Mouse (Mus musculus): ENCODE data around the gene Zfp362. TPM values are rescaled to one million over a fixed set of nuclear protein-coding genes. Genes with fewer than 3 reads are reported as not detected.

Gene Zfp362
- 19.9 TPM for polyA plus RNA-seq (2021)

DNA sequence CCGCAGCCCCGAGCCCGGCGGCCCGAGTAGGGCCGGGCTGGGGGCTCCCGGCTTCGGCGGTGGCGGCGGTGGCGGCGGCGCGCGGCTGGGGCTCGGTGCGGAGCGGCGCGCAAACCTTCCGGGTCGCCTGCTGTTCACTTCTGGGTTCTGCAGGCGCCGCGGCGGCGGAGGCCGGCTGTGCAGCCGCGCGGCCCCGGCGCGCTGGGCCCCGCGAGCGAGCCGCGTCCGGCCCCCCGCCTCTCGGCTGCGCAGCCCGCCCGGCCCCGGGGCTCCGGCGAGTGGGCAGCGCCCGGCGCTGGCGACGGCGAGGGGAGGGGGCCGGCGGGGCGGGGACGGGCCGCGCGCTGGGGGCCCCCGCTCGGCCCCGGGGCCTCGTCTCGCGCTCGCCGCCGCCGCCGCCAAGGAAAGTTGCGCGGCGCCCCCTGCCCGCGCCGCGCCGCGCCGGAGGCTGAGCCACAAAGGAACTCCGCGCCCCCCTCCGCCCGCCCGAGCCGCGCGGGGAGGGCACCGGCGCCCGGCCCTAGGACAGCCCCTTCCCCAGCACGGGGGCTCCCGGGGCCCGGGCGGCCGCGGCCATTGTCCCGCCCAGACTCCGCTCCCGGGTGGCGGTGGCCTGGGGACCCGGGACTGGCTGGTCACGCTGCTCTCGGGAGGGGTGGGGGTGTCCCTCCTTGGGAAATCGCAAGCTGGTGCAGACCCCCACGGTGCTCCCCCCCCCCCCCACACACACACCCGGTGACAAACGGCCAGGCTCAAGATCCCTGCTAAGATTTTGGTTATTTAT is at the start of gene Zfp362:
Gene Zfp362 (minus strand): TSS at position 3 of the 784 bp plus-strand sequence.
- no peaks in the 10 kb centered on the region for H3K27me3 ChIP-seq
- TF ChIP-seq CTCF (IDR thresholded peaks at IDR 0.05): no peak
- no peak for DNase-seq (ENCODE audit: low read depth, low spot score)
- in situ Hi-C loops (cut with MboI; ENCODE audit: low pct_unique_long_range_greater_than_20kb): no loop called here
- peak; percentile 46 for ATAC-seq
- CTCF ChIA-PET: no interaction called here
- POLR2A ChIA-PET: interaction anchor here (0.7 kb wide), 1 partner anchor 20 kb away, joined by 3 read pairs; no protein-coding TSS in a partner anchor

DNA sequence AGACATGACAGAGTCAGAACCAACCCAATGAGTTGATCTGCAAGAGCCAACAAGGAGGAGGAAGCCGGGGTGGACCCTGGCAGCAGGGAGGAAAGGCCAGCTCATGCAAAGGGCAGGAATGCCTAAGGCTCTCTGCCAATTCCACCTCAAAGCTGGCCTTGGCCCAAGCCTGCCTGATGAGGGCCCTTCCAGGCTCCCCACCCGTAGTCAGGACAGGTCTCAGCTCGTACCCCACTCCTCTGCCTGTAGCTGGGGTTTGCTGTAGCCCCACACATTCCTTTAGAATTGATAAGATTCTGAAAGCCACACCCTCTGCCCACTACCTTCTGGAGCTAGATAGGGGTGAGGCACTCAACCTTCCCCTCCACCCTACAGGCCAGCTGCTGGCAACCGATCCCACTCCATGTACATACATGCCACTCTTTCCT is 49.8 kb upstream of the Zfp362 start:
- ATAC-seq (no peak), DNase-seq (ENCODE audit: low read depth, low spot score) (no peak)
- in situ Hi-C loops (cut with MboI; ENCODE audit: low pct_unique_long_range_greater_than_20kb): loop anchor here (5.0 kb wide), 2 partner anchors 143 to 243 kb away; partner anchors contain the start of gene Zscan20
- TF ChIP-seq CTCF (IDR thresholded peaks at IDR 0.05): no peak
- H3K27me3 ChIP-seq: no peaks in the 10 kb centered on the region
- CTCF ChIA-PET: interaction anchor here (0.9 to 3.7 kb wide), 6 partner anchors 11 to 244 kb away, joined by 3 to 22 read pairs (median 3); no protein-coding TSS in a partner anchor
- POLR2A ChIA-PET: interaction anchor here (0.7 to 2.6 kb wide), 3 partner anchors 45 to 113 kb away, joined by 3 to 7 read pairs (median 4); no protein-coding TSS in a partner anchor

DNA sequence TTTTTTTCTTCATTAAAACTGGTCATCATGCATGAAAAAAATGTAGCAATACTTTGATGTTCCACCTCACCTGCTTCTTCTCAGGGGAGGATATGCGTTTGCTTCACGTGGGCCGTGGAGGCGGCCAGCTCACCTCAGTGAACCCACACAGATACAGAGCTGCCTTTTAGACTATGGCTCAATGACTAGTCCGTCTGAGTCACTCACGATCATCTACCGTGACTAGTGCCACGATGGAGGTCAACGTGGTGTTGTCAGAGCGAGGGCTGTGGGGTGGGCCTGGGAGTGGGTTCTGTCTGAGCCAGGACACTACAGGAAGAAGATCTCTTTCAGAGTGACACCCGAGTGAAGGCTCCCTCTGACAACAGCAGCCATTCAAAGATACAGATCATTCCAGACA is 47.3 kb upstream of the Zfp362 start:
- H3K27me3 ChIP-seq: no peaks in the 10 kb centered on the region
- ChIA-PET POLR2A (interaction anchor here (0.6 kb wide), 1 partner anchor 253 kb away, joined by 9 read pairs; no protein-coding TSS in a partner anchor), CTCF (interaction anchor here (0.7 kb wide), 1 partner anchor 142 kb away, joined by 3 read pairs; no protein-coding TSS in a partner anchor)
- ATAC-seq: peak; percentile 70
- DNase-seq (ENCODE audit: low read depth, low spot score): peak; percentile 42
- TF ChIP-seq CTCF (IDR thresholded peaks at IDR 0.05): no peak
- in situ Hi-C loops (cut with MboI; ENCODE audit: low pct_unique_long_range_greater_than_20kb): loop anchor here (5.0 kb wide), 1 partner anchor 41 kb away; no protein-coding TSS in a partner anchor

DNA sequence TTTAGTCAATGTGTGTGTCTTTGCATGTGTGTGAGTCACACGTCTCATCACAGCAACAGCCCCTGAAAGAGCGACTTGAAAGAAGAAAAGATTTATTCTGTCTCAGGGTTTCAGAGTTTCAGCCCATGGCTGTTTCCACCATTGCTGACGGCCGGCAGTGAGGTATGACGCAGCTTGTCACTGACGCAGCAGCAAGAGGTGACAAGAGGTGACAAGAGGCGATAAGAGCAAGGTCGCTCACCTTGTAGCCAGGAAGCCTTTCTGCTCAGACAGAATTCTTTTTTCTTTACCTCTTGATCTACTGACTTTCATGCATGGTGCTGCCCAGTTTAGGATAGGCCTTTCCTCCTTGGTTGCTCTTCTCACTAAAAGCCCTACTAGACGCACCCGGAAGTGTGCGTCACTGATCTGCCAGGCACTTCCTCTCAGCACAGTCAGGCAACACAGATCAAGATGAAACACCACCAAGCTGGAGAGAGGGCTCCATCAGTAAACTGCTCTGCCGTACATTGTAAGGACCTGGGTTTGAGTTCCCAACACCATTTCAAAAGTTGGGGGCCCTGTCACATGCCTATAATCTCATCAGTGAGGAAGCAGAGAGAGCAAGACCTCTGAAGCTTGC is 46.5 kb upstream of the Zfp362 start:
- TF ChIP-seq CTCF (IDR thresholded peaks at IDR 0.05): no peak
- no peaks in the 10 kb centered on the region for H3K27me3 ChIP-seq
- ChIA-PET CTCF (no interaction called here), POLR2A (interaction anchor here (0.6 kb wide), 1 partner anchor 252 kb away, joined by 9 read pairs; no protein-coding TSS in a partner anchor)
- ATAC-seq (no peak), DNase-seq (ENCODE audit: low read depth, low spot score) (no peak)
- in situ Hi-C loops (cut with MboI; ENCODE audit: low pct_unique_long_range_greater_than_20kb): loop anchor here (5.0 kb wide), 1 partner anchor 40 kb away; no protein-coding TSS in a partner anchor

DNA sequence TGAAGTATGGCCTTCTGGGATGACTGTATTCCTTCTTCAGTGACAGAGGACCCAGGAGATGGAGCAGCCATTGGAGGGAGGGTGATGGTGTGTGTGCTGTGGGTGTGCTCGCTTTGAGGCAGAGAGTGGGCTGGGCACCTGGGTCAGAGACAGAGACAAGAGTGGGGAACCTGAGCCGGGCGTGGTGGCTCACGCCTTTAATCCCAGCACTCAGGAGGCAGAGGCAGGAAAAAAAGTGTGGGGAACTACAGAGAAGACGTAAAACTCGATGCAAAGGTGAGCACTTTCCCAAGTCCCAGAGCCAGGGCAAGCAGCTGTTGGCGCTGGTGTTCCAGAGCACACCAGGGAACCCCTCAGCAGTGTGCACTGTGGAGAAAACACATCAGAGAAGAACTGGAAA is 43.8 kb upstream of the Zfp362 start:
- H3K27me3 ChIP-seq: no peaks in the 10 kb centered on the region
- ATAC-seq: no peak
- ChIA-PET CTCF (no interaction called here), POLR2A (no interaction called here)
- no peak for TF ChIP-seq CTCF (IDR thresholded peaks at IDR 0.05)
- in situ Hi-C loops (cut with MboI; ENCODE audit: low pct_unique_long_range_greater_than_20kb): loop anchor here (5.0 kb wide), 1 partner anchor 37 kb away; no protein-coding TSS in a partner anchor
- no peak for DNase-seq (ENCODE audit: low read depth, low spot score)

DNA sequence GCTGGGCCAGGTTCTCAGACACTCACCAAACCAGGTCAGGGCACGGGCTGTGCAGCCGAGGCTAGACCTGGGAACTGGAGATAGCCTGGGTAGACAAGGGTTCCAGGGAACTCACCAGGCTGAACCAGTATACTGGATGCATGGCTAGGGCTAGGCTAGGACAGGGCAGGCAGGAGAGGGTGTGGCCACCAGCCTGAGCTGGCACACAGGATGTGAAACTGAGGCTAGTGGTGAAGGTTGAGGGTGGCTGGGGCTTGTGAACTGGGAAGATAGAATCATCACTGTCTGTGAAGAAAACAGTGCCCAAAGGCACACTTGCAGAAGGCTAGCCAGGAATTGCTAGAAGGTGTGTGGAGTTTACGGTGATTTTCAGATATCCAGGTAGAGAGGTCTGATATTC is 43.1 kb upstream of the Zfp362 start:
- in situ Hi-C loops (cut with MboI; ENCODE audit: low pct_unique_long_range_greater_than_20kb): no loop called here
- H3K27me3 ChIP-seq: no peaks in the 10 kb centered on the region
- ChIA-PET CTCF (interaction anchor here (1.0 kb wide), 1 partner anchor 32 kb away, joined by 3 read pairs; no protein-coding TSS in a partner anchor), POLR2A (interaction anchor here (0.6 kb wide), 1 partner anchor 37 kb away, joined by 4 read pairs; no protein-coding TSS in a partner anchor)
- no peak for DNase-seq (ENCODE audit: low read depth, low spot score)
- ATAC-seq: no peak
- no peak for TF ChIP-seq CTCF (IDR thresholded peaks at IDR 0.05)

DNA sequence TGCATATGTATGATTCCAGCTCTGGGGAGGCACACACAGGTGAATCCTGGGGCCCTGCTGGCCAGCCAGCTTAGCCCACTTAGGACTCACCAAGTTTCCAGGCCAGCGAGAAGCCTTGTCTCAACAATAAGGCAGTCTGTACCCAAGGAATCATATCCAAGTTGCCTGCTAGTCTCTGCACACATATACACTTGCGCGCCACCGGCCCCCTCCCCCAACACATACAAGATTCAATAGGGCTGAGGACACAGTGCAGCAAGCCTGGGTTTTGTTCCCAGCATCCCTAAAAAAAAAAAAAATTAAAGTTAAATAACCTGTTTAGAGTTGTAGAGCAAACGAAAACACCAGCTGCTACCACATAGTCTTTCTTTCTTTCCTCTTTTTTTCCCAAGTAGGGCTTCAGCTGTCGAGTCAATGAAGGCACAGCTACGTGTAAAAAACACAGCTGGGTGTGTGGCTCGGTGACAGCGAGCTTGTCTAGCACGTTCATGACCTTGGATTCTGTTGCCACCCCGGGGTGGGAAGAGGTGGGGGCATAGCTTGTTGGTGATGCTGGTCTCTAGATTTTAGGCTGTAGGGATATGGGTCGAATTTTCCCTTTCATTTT is 39.6 kb upstream of the Zfp362 start:
- DNase-seq (ENCODE audit: low read depth, low spot score) (no peak), ATAC-seq (no peak)
- no peak for TF ChIP-seq CTCF (IDR thresholded peaks at IDR 0.05)
- ChIA-PET CTCF (interaction anchor here (0.8 kb wide), 1 partner anchor 10 kb away, joined by 4 read pairs; no protein-coding TSS in a partner anchor), POLR2A (no interaction called here)
- in situ Hi-C loops (cut with MboI; ENCODE audit: low pct_unique_long_range_greater_than_20kb): no loop called here
- H3K27me3 ChIP-seq: no peaks in the 10 kb centered on the region

DNA sequence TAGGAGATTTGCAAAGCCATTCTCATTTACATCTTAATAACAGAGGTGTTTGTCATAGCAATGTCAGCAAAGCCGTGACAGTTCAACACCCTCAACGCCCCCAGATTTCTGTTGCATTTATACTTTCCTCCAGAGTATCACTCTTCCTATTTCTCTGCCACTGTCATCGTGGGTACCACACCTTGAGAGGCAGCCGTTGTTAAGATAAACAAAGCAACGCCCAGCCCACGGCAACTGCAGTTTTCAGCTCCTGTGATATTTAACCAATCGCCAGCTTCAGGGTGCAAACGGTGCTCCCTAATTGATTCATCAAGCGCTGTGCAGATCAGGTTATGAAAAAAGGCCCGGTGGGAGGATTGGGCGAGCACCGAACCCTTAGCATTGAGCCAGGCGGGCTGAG is 38.7 kb upstream of the Zfp362 start:
- in situ Hi-C loops (cut with MboI; ENCODE audit: low pct_unique_long_range_greater_than_20kb): no loop called here
- CTCF ChIA-PET: interaction anchor here (0.8 kb wide), 1 partner anchor 11 kb away, joined by 4 read pairs; no protein-coding TSS in a partner anchor
- no peak for ATAC-seq

DNA sequence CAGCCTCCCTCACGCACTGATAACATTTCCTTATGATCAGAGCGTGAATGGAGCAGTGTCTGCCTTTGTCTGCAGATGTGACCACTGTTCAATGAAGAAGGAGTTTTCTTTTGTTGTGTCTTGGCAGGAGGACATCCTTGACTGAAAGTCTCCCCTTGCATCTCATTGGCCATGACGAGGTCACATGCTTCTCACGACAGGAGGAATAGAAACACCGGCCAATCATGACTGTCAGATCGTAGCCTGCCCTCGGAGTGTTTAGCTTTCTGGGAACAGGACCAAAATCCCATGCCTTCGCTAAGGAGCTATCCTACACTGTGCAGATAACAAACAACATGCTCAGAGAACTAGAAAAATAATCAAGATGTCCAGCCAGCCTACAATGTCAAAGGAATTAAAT is 35.4 kb upstream of the Zfp362 start:
- ChIA-PET CTCF (no interaction called here), POLR2A (no interaction called here)
- in situ Hi-C loops (cut with MboI; ENCODE audit: low pct_unique_long_range_greater_than_20kb): no loop called here
- no peak for ATAC-seq
- H3K27me3 ChIP-seq: no peaks in the 10 kb centered on the region
- no peak for TF ChIP-seq CTCF (IDR thresholded peaks at IDR 0.05)
- DNase-seq (ENCODE audit: low read depth, low spot score): no peak

More for the DNA sequence above, 38.7 kb upstream of the Zfp362 start:
- H3K27me3 ChIP-seq: no peaks in the 10 kb centered on the region
- POLR2A ChIA-PET: no interaction called here
- TF ChIP-seq CTCF (IDR thresholded peaks at IDR 0.05): no peak
- no peak for DNase-seq (ENCODE audit: low read depth, low spot score)

Data from Patski (cell line).